Mouse (Mus musculus): ENCODE data around the gene Cers2. TPM values are rescaled to one million over a fixed set of nuclear protein-coding genes. Genes with fewer than 3 reads are reported as not detected.

The Cers2 gene
- polyA plus RNA-seq, 1 experiment from 2014 or later, result 96.7 TPM

DNA sequence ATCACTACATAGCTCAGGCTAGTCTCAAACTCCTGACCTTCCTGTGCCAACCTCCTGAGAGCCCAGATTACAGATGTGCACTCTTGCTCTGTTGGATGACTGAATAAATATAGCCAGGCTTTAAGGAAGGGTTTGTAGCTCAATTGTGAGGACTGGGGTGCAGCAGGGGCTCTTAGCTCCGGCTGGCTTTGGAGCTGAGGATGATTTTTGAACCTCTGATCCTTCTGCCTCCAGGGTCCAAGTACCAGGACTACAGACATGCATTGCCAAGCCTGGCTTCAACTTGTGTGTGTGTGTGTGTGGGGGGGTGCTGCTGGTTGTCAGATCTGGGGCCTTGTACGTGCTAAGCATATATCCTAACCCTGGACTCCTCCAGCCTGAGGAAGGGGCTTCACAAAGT is 21.7 kb upstream of the Cers2 start:
- Histone ChIP-seq H3K9me3 (no peaks in the 10 kb centered on the region), H3K27ac (replicated peaks) (no peak overlapping the region), H3K4me2 (no peak overlapping the region), H3K27me3 (no peaks in the 10 kb centered on the region), H3K4me1 (replicated peaks) (no peaks in the 10 kb centered on the region), H3K4me3 (no peak overlapping the region), H3K36me3 (peaks cover 96% of the 10 kb centered on the region), H3K9ac (no peak overlapping the region)
- no peak for ATAC-seq (ENCODE audit: low read depth)
- WGBS, result 90% methylated on average over 2 of the region's 2 CpGs

DNA sequence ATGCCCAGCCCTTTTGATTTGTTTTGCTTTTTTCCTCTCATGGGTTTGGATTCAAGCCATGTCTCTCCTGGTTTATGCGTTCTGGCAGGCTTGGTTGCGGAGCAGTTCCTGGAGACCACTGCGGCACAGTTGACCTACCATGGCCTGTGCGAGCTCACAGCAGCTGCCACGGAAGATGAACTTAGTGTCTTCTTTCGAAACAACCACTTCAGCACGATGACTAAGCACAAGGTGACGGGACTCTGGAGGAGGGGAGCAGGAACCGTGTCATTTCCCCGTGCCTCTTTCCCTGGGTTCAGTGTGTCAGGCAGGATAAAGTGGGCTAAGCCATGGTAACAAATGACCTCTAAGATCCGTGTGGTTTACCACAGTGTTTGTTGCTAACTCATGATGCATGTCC is 21.1 kb upstream of the Cers2 start:
- no peak for ATAC-seq (ENCODE audit: low read depth)
- 87% methylated on average over 11 of the region's 11 CpGs for WGBS
- no peaks in the 10 kb centered on the region for H3K4me1 ChIP-seq (replicated peaks)
- H3K36me3 ChIP-seq, result peaks cover 93% of the 10 kb centered on the region
- no peaks in the 10 kb centered on the region for H3K9me3 ChIP-seq
- H3K4me2 ChIP-seq, result no peak overlapping the region
- no peak overlapping the region for H3K4me3 ChIP-seq
- no peak overlapping the region for H3K27ac ChIP-seq (replicated peaks)
- H3K27me3 ChIP-seq, result no peaks in the 10 kb centered on the region
- no peak overlapping the region for H3K9ac ChIP-seq

DNA sequence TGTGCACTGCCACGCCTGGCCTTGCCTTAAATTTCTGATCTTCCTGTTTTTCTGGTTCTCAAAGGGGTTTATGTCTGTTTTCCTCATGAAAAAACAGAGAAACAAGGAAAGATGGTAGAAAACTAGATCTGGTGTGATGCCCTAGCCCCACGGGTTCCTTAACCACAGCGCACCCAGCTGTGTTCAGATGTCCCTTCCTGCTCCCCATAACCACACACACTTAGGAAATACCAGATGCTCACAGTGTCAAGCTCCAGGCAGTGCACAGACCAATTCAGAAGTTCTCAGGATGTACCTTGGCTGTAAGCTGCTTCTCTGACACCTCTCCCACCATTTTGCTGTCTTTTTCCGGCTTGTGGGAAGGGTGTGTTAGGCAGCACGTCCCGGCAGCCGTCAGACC is 20.3 kb upstream of the Cers2 start:
- no peaks in the 10 kb centered on the region for H3K9me3 ChIP-seq
- 93% methylated on average over 7 of the region's 7 CpGs for WGBS
- no peaks in the 10 kb centered on the region for H3K27me3 ChIP-seq
- no peak overlapping the region for H3K4me2 ChIP-seq
- H3K4me1 ChIP-seq (replicated peaks), result no peaks in the 10 kb centered on the region
- no peak for ATAC-seq (ENCODE audit: low read depth)
- H3K36me3 ChIP-seq, result peaks cover 87% of the 10 kb centered on the region
- H3K4me3 ChIP-seq, result no peak overlapping the region
- H3K27ac ChIP-seq (replicated peaks), result no peak overlapping the region
- H3K9ac ChIP-seq, result no peak overlapping the region

DNA sequence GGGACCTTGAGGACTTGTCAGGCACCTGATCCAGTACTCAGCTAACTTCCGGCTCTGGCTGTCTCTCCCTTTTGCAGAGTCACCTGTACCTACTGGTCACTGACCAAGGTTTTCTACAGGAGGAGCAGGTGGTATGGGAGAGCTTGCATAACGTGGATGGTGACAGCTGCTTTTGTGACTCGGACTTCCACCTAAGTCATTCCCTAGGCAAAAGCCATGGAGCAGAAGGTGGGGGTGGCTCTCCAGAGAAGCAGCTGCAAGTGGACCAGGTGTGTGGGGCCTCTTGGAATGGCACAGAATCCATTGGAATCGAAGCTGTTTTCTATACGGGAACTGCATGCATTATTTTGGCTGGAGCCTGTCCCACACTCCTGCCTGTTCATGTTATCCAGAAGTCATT is 19.9 kb upstream of the Cers2 start:
- WGBS, result 85% methylated on average over 5 of the region's 5 CpGs

DNA sequence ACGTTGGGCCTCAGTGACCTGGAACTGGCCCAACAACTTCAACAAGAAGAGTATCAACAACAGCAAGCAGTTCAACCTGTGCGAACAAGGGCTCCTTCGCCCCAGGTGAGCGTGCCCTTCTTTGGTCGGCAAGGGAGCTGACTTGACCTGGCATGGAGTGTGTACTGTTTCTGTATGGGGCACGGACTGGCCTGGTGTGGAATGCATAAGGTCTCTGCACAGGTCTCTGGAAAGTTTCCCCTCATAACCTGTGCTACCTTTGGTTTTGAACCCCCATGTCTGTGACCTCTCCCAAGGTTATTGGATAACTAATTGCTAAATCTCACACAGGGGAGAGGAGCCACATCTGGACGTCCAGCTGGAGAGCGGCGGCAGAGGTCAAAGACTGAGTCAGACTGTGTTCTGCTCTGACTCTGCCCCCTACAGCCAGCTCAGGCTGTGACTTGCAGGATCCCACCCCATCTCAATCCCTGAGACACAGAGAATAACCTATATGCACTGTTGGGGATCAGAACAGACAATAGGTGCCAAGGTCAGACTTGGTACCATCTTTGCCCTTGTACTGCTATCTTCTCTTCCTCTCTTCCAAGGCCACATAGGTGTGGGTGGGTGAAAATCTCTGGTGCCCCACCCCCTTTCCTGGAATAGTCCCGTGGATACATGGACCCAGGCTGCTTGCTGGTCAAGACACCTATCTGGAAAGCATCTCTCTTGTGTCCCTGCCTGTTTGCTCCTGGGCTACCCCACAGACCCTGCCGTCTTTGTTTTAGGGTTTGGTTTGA is 19.1 kb upstream of the Cers2 start:
- H3K4me3 ChIP-seq, result no peak overlapping the region
- no peak overlapping the region for H3K27ac ChIP-seq (replicated peaks)
- ATAC-seq (ENCODE audit: low read depth), result no peak
- H3K36me3 ChIP-seq, result peaks cover 75% of the 10 kb centered on the region
- H3K9me3 ChIP-seq, result no peaks in the 10 kb centered on the region
- no peaks in the 10 kb centered on the region for H3K27me3 ChIP-seq
- no peak overlapping the region for H3K4me2 ChIP-seq
- H3K9ac ChIP-seq, result no peak overlapping the region
- H3K4me1 ChIP-seq (replicated peaks), result no peaks in the 10 kb centered on the region
- WGBS, result 80% methylated on average over 11 of the region's 11 CpGs

More for the DNA sequence above, 19.9 kb upstream of the Cers2 start:
- ATAC-seq (ENCODE audit: low read depth), result no peak
- no peak overlapping the region for H3K4me3 ChIP-seq
- no peaks in the 10 kb centered on the region for H3K9me3 ChIP-seq
- peaks cover 83% of the 10 kb centered on the region for H3K36me3 ChIP-seq
- no peak overlapping the region for H3K9ac ChIP-seq
- H3K4me1 ChIP-seq (replicated peaks), result no peaks in the 10 kb centered on the region
- no peak overlapping the region for H3K4me2 ChIP-seq
- H3K27ac ChIP-seq (replicated peaks), result no peak overlapping the region
- H3K27me3 ChIP-seq, result no peaks in the 10 kb centered on the region

DNA sequence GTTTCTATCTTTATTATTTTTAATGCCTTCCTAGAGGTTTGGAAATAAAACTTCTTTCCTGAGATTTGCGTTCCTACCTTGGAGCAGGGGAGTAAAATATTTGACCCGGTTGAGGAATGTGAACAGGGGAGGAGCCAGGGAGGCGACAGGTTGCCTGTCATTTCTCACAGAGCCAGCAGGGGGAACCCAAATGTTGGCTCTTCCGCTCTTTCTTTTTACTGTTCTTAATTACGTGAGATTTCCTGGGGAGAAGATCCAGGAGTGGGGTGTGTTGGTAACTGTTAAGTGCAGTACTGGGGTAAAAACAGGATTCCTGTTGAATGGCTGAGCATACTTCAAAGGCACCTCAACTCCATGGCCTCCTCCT is 18.5 kb upstream of the Cers2 start:
- 10% methylated on average over 5 of the region's 5 CpGs for WGBS
- Histone ChIP-seq H3K4me3 (no peak overlapping the region), H3K27ac (replicated peaks) (no peak overlapping the region), H3K9me3 (no peaks in the 10 kb centered on the region), H3K27me3 (no peaks in the 10 kb centered on the region), H3K4me2 (no peak overlapping the region), H3K36me3 (peaks cover 69% of the 10 kb centered on the region), H3K4me1 (replicated peaks) (no peaks in the 10 kb centered on the region), H3K9ac (no peak overlapping the region)
- ATAC-seq (ENCODE audit: low read depth), result no peak

DNA sequence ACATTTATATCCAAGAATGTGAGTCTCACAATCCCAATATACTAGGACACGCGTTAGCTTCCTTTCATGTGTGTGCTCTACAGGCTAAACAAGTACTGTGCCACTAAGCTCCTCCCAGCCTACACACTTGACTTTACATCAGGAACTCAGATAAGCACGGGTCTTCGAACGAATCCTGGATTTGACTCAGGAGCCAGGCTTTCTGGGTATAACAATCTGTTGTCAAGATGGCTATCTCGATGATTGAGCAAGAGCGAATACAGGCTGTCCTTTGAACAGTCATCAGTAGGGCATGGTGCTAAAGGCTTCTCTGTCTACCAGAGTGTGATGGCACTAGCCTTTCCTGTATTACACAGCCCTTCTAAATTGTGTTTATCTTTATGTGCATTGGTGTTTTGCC is 16.6 kb upstream of the Cers2 start:
- 96% methylated on average over 7 of the region's 7 CpGs for WGBS
- no peak overlapping the region for H3K4me3 ChIP-seq
- no peak overlapping the region for H3K9ac ChIP-seq
- H3K27ac ChIP-seq (replicated peaks), result no peak overlapping the region
- H3K9me3 ChIP-seq, result no peaks in the 10 kb centered on the region
- H3K36me3 ChIP-seq, result peaks cover 50% of the 10 kb centered on the region
- no peaks in the 10 kb centered on the region for H3K27me3 ChIP-seq
- no peak for ATAC-seq (ENCODE audit: low read depth)
- no peaks in the 10 kb centered on the region for H3K4me1 ChIP-seq (replicated peaks)
- H3K4me2 ChIP-seq, result no peak overlapping the region

DNA sequence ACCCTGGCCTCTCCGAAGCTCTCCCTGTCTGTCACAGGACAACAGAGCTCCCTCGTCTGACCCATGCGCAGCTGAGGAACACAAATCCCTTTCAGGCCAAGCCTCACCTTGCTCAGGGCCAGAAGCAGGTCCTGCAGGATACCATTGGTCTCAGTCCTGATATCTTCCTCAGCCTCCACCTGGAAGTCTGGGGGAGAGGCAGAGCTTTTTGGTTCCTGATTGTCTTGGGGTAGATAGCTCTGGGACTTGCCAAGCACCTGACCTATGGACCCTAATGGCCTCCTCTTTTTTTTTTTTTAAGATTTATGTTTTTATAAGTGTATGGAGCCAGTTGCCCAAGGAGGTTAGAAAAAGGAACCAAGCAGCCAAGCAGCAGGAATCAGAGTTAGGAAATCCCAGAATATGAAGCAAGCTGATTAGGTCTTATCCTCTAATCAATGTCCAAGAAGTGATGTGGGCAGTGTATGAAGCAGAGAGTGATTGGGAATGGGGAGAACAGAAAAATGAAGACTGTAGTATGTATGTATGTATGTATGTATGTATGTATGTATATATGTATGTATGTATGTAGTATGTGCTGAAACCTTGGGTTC is 13.3 kb upstream of the Cers2 start:
- 86% methylated on average over 3 of the region's 3 CpGs for WGBS
- H3K27me3 ChIP-seq, result no peaks in the 10 kb centered on the region
- H3K9me3 ChIP-seq, result no peaks in the 10 kb centered on the region
- no peak for ATAC-seq (ENCODE audit: low read depth)
- no peak overlapping the region for H3K27ac ChIP-seq (replicated peaks)
- no peak overlapping the region for H3K4me2 ChIP-seq
- H3K36me3 ChIP-seq, result peaks cover 17% of the 10 kb centered on the region
- H3K9ac ChIP-seq, result no peak overlapping the region
- H3K4me1 ChIP-seq (replicated peaks), result no peaks in the 10 kb centered on the region
- no peak overlapping the region for H3K4me3 ChIP-seq

DNA sequence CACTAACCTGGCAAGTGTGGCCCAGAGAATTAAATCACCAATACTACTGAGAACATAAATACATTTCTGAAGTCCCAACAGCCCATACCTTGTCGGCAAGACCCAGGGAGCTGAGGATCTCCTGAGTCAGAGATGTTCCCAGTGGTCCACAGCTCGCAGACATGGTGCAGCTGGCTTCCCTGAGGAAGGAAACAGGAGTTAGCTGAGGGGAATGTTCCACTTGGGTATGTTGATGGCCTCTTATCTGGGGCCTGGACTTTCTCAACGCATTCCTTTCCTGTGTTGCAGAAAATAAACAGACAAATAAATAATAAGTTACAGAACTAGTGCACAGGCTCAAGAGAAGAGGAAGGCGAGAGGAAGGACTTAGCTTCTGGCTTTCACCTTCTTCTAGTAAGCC is 8.3 kb upstream of the Cers2 start:
- no peak for ATAC-seq (ENCODE audit: low read depth)
- Histone ChIP-seq H3K4me2 (no peak overlapping the region), H3K4me3 (no peak overlapping the region), H3K9ac (no peak overlapping the region), H3K4me1 (replicated peaks) (no peaks in the 10 kb centered on the region), H3K27me3 (no peaks in the 10 kb centered on the region), H3K36me3 (no peaks in the 10 kb centered on the region), H3K9me3 (no peaks in the 10 kb centered on the region), H3K27ac (replicated peaks) (no peak overlapping the region)
- 86% methylated on average over 4 of the region's 4 CpGs for WGBS

DNA sequence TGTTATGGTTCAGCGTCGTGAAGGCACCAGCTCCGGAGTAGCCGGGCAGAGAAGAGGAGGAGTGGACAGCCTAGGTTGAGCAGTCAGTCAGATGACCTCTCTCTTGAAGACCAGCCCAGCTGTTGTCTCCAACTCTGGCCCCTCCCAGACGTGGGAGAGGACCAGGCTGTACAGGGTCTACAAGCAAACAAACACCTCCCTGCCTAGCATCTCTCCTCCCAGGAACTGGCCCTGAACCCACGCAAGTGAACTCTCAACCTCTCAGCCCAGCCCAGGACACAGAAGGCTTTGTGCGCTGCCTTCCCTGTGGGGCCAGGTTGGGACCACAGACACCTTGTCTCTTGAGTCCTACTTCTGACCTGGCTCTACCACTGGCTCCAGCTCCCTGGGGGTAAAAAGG is 7.5 kb upstream of the Cers2 start, which contains the start of gene Anxa9:
TSS of gene Anxa9 (minus strand) at position 77 of the 400 bp plus-strand sequence.
- no peak for ATAC-seq (ENCODE audit: low read depth)
- no peak within 1 kb of the TSS for H3K4me2 ChIP-seq
- no peaks in the 10 kb centered on the region for H3K36me3 ChIP-seq
- H3K9me3 ChIP-seq, result no peaks in the 10 kb centered on the region
- H3K27ac ChIP-seq (replicated peaks), result no peak within 1 kb of the TSS
- H3K9ac ChIP-seq, result no peak within 1 kb of the TSS
- no peaks in the 10 kb centered on the region for H3K27me3 ChIP-seq
- H3K4me1 ChIP-seq (replicated peaks), result no peaks in the 10 kb centered on the region
- WGBS, result 74% methylated on average over 7 of the region's 7 CpGs
- no peak within 1 kb of the TSS for H3K4me3 ChIP-seq

DNA sequence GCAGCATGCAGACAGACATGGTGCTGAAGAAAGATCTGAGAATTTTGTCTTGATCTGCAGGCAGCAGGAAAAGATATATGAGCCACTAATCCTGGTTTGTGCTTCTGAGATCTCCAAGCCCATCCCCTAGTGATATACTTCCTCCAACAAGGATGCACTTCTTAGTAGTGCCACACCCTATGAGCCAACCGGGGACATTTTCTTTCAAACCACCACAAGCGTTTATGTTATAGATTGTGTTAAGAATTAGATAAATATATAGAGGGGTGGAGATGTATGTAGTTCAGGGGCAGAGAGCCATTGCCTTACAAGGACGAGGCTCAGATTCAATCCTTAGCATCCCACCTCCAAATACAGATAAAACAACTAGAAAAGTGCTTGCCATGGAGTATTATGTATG is 4.1 kb upstream of the Cers2 start:
- peaks cover 8% of the 10 kb centered on the region; the same call in 1 of the 2 replicates for H3K4me1 ChIP-seq (replicated peaks)
- H3K4me3 ChIP-seq, result no peak overlapping the region
- no peaks in the 10 kb centered on the region for H3K9me3 ChIP-seq
- H3K27me3 ChIP-seq, result no peaks in the 10 kb centered on the region
- no peak overlapping the region for H3K9ac ChIP-seq
- no peak for ATAC-seq (ENCODE audit: low read depth)
- WGBS, result 68% methylated on average over 3 of the region's 3 CpGs
- no peaks in the 10 kb centered on the region for H3K36me3 ChIP-seq
- no peak overlapping the region for H3K4me2 ChIP-seq
- no peak overlapping the region for H3K27ac ChIP-seq (replicated peaks)

DNA sequence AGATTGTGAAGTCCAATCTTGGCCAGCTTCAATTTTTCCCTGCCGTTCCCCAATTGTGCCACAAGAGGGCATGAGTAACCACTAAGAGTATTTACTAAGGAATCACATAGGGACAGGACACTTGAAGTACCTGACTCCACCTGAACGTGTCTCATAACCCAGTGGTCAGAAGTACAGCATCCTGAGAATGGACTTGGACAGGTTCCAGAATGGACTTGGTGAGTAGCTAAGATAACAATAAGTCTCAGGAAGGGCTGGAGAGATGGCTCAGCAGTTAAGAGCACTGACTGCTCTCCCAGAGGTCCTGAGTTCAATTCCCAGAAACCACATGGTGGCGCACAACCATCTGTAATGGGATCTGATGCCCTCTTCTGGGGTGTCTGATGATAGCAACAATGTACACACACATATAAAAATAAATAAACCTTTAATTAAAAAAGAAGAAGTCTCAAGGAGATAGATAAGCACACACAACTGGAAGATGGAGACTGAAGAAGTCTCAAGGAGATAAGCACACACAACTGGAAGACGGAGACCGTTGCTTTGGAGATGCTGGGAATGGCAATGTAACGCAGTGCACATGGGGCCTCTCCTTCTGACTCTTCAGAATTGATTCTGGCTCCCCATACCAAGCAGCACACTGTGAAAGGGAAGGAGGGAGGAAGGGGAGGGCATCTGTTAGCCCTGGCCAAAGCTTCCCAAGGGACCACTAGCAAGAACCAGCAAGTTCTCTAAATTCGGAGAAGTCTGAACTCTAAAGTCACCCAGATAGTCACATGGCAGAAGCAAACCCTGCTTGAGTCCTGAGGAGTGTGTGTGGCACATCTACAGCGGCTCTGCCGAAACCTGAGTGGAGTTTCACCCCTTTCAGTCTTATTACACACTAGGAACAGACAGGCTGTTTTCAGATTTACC is 3.4 kb upstream of the Cers2 start:
- Histone ChIP-seq H3K27me3 (no peaks in the 10 kb centered on the region), H3K9me3 (no peaks in the 10 kb centered on the region), H3K4me3 (no peak overlapping the region), H3K4me2 (no peak overlapping the region), H3K27ac (replicated peaks) (no peak overlapping the region), H3K36me3 (no peaks in the 10 kb centered on the region), H3K4me1 (replicated peaks) (peaks cover 15% of the 10 kb centered on the region), H3K9ac (no peak overlapping the region)
- 71% methylated on average over 9 of the region's 9 CpGs for WGBS
- ATAC-seq (ENCODE audit: low read depth), result no peak
